Mouse (Mus musculus): ENCODE data around the gene Lysmd2.
"Not testable (repeated sequence)": the region's sequence is repeated elsewhere in the genome, so short reads cannot be mapped to it uniquely, and the experiment has no call there.

Gene Lysmd2

DNA sequence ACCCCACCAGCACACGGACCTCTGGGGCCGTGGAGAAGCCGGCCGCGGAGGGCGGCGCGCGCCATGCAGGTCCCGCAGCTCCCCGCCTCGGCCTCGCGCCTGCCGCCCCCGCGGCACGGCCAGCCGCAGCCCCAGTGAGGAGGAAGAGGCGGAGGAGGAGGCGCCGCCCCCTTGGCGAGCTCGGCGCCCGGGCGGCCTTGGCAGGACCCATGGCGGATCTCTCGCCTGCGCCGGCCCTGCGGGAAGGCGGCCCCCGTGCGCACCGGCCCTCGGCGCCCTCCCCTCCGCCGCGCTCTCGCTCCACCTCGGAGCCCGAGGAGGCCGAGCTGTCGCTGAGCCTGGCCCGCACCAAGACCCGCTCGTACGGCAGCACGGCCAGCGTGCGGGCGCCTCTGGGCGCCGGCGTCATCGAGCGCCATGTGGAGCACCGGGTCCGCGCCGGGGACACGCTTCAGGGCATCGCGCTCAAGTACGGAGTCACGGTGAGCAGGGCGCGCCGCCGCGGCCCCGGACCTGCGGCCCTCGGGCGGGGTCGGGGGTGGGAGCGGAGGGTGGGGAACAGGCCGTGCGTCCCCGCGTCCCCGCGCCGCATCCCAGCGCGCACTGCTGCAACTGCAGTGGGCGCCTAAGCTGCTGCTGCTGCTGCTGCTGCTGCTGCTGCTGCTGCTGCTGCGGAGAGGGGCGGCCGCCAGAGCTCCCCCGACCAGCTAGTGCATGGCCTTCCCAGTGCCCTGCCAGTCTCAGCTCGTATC, at the start of gene Lysmd2:
Gene Lysmd2 (plus strand): TSS at position 186 of the 752 bp plus-strand sequence.
- in situ Hi-C loops (cut with MboI, MseI), result no loop called here

GRCm38 (mm10) chr9:75579321-75579720, 46.2 kb upstream of the Lysmd2 start:
- in situ Hi-C loops (cut with MboI, MseI), result no loop called here

- in situ Hi-C loops (cut with MboI, MseI), result no loop called here
These were observed 43.7 kb upstream of the Lysmd2 start for GRCm38 (mm10) chr9:75581694-75582350.

DNA sequence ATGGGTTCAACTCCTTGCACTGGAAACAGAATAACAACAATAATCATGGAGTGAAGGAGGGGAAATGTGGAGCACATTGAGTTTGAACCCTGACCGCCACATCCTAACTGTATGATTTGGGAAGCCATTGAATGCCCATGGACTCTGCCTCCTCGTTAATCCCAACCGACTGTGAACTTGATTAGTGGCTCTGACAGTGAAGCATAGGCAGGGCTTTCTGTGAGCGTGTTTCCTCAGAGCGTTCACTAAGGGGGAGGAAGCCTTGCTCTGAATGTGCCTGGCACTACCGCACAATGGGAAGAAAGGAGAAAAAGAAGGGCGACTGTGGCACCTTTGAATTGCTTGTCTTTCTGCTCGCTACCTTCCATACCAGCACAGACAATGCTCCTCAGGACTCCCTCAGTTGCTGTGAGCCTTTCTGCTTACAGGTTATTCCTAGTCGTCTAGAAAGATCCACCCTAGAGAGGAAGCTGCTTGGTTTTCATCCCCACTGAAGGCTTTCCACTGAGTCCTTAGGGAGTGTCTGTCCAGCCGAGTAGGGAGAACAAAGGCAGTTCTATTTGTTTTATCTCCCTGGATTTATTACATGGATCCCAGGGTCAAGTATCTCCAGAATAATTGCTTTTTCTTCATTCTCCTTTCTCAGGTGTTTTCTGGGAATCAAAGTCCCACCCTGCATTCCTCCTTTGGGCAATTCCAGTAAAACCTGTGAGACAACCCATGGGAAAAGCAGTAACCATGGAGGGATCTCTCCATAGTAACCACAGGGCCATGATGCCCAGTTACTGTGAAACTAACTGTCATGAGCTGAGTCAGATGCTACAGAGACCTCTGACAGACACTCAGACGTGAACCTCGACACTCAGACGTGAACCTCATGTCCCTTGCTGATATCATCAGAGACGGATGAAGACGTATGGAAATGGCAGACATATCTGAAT, 35.4 kb upstream of the Lysmd2 start:
- in situ Hi-C loops (cut with MboI, MseI), result loop anchor here (5.0 kb wide), 1 partner anchor 73 kb away; no protein-coding TSS in a partner anchor

- in situ Hi-C loops (cut with MboI, MseI), result no loop called here
These were observed 32.1 kb upstream of the Lysmd2 start for GRCm38 (mm10) chr9:75593481-75593880.

GRCm38 (mm10) chr9:75597036-75597435, 28.5 kb upstream of the Lysmd2 start:
- in situ Hi-C loops (cut with MboI, MseI), result no loop called here

GRCm38 (mm10) chr9:75597596-75597995, 27.9 kb upstream of the Lysmd2 start:
- in situ Hi-C loops (cut with MboI, MseI), result no loop called here

- in situ Hi-C loops (cut with MboI, MseI), result no loop called here
These were observed 26.2 kb upstream of the Lysmd2 start for GRCm38 (mm10) chr9:75599191-75599841.

DNA sequence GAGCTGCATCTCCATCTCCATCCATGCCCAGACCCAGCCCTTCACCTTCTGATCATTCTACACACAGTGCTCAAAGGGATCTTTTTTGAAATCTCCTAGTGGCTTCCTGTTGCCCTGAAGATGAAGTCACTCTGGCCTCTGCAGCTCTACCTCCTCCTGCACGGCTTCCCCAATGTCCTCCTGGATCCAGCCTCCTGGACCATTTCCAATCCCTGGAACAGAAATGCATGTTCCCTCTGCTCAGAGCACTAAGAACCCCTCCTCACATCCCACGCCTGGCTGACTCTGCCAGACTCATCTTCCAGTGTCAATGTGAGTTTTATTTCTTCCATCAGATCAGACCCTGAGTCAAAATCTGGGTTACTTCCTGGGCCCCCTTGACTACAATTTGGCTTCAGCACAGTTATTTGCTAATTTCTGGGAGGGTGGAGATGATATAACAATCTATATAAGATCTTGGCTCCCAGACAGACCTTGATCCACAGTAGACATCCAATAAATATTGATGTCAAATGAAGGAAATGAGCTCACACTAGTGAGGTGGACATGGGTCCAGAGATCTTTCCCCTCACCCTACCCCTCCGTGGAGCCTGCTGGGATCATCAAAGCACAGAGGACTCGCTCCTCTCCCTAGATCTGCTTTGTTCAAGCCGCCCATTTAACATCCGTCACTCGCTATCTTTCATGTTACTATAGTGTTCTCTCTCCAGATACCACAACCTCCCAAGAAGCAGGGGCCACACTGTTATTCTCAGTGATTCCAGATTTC, 25.2 kb upstream of the Lysmd2 start:
- in situ Hi-C loops (cut with MboI, MseI), result no loop called here

DNA sequence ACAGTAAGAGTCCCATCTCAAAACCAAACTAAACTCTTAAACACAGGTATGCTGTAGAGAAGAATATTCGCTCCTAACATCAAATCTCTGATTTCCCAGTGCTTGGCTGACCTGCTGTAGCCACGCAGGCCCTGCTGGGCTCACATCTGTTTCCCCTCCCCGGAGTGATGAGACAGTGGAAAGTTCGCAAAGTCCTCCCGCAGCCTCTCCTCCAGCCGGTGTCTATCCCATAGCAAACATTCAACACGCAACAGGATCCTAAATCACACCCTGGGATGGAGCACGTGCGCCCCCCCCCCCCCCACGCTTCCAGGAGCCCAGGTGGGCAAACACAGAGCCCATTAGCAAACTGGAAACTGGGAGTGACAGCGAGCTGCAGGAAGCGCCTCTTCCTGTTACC, 24.0 kb upstream of the Lysmd2 start:
- in situ Hi-C loops (cut with MboI, MseI), result no loop called here

- in situ Hi-C loops (cut with MboI, MseI), result no loop called here
These were observed 18.0 kb upstream of the Lysmd2 start for GRCm38 (mm10) chr9:75607496-75607895.

- in situ Hi-C loops (cut with MboI, MseI), result no loop called here
These were observed 16.0 kb upstream of the Lysmd2 start for GRCm38 (mm10) chr9:75609505-75609904.

DNA sequence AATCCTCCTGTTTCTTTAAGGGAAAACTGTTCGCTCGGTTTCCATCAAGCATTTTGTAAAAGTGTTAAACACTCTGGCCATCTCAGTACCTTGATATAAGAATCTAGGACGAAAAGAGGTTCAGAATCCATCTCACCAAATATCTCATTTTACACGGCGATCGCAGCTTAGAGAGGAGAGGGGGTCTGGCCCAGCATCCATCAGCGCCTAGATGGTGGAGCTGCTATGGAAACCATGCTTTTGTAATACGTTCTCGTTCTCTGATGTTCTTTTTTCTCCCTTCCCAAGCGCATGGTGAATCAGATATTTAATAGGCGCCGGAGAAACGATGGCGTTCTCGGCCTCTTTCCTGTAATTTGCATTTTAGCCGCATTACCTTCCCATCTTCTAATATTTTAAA, 15.6 kb upstream of the Lysmd2 start:
- in situ Hi-C loops (cut with MboI, MseI), result no loop called here

DNA sequence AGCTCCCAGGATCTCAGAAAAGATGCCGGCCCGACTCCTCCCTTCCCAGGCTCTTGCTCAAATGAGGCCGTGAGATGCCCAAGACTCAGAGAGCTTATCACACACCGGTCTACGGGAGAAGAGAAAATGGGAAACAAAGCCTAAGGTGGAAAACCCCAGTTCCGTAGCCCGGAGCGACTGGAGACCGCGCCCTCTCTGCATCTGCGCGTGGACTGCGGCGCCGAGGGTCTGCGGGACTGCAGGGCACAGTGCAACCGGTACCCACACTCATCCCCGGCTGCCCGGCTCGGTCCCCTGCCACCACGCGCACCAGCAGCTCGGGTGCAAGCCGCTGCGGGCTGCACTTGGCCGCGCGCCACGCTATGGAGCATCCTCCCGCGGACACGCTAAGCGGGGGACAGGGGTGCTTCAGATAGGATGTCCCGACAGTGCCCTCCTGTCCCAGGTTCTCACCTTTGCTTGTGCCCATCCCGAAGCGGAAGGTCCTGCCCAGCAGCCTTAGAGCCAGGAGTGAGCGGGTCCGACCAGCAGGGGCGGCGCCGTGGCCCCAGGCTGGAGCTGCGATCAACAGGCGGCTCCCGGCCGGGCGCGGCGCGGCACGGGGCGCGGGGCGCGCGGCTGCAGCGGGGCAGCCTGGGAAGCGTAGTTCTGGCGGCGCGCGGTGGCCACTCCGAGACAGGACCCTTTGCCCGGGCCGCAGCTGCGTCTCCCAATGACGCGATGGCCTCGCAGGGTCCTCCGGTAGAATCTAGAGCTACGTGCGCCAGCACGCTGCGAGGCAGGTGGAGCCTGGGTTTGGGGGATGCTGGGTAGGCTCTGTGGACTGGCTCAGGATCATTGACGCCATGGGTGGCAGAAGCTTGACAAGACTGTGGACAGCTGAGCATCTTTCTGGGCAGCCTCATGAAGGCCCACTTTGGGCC, 14.7 kb upstream of the Lysmd2 start, which contains the start of gene Tmod2:
Gene Tmod2 (minus strand): TSS at position 755 of the 923 bp plus-strand sequence.
- in situ Hi-C loops (cut with MboI, MseI), result no loop called here

DNA sequence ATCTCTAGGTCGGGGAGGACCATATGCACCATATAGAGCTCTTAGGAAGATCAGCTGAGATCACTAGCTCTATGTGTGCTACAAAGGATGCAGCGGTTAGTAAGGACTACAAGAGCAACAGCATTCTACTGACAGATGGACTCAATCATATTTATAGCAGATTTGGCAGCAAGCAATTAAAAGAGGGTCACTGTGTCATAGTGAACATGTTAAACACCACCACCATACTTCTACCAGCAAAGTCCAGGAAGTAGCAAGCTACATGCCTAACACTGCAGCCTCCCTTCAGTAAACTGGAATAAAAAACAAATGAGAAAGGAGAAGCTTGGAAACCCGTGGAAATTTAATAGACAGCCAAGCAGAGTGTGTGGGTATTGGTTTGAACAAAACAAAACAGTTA, 9.0 kb upstream of the Lysmd2 start:
- in situ Hi-C loops (cut with MboI, MseI), result no loop called here

- in situ Hi-C loops (cut with MboI, MseI), result no loop called here
These were observed 6.6 kb upstream of the Lysmd2 start for GRCm38 (mm10) chr9:75618836-75619400.

- in situ Hi-C loops (cut with MboI, MseI), result not testable (repeated sequence)
These were observed 5.8 kb upstream of the Lysmd2 start for GRCm38 (mm10) chr9:75619761-75620160.

- in situ Hi-C loops (cut with MboI, MseI), result no loop called here
These were observed 4.1 kb upstream of the Lysmd2 start for GRCm38 (mm10) chr9:75621428-75621827.

DNA sequence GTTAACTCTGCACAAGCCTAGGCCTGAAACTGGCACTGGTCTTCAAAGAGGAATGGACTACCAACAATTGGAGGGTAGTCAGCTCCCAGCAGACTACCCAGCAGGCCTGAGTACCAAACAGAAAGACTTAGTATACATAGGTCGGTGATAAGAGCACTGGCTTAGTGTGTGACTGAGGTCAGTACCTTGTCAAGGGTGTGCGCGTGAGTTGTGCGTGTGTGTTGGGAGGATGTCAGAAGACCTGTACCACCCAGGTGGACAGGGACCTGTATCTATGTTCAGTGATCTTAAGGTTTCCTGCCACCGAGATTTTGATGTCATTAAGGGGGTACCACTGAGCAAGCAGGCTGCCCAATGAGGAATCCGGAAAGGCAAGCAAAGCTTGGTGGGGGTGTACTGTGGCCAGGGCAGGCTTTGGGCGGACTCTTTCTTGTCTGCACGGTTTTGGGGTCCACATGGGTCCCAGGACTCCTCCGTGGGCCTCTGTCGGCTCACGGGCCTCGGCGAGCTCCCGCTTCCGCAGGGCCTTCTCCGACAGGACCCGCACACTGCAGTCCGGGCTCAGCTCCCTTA, 472 bp upstream of the Lysmd2 start:
- in situ Hi-C loops (cut with MboI, MseI), result no loop called here
